Mouse (Mus musculus) MEL (cell line): ENCODE data around the gene Sprr2j-ps.

ENCODE experiments used
- POLR2A ChIP-seq, 2 experiments: IDR thresholded peaks; 2 replicates each; pipeline ENCODE4 v1.6.1; 2011 to 2012; ENCODE audit warnings: low read length in 2 of 2, mild to moderate bottlenecking in 2 of 2, control low read depth in 1 of 2, improper control_type of control experiment in 1 of 2, low read depth in 1 of 2, moderate library complexity in 1 of 2; ENCODE audit not compliant: control insufficient read depth in 1 of 2, insufficient read depth in 1 of 2, poor library complexity in 1 of 2
- POLR2AphosphoS5 ChIP-seq: IDR thresholded peaks from 2 replicates; pipeline ENCODE4 v1.6.1; 2012; ENCODE audit warnings: low read depth, borderline replicate concordance, mild to moderate bottlenecking, inconsistent platforms, low read length, moderate library complexity, mixed read lengths
- SIN3A ChIP-seq: IDR thresholded peaks from 2 replicates; pipeline ENCODE4 v1.6.1; 2012; ENCODE audit warnings: low read length, improper control_type of control experiment, inconsistent platforms
- TAL1 ChIP-seq: IDR thresholded peaks from 2 replicates; pipeline ENCODE4 v1.6.1; 2012; ENCODE audit warnings: mild to moderate bottlenecking, inconsistent platforms, low read length, moderate library complexity, mixed read lengths
- ZMIZ1 ChIP-seq: IDR thresholded peaks from 2 replicates; pipeline ENCODE4 v1.6.1; 2012; ENCODE audit warnings: low read depth, mild to moderate bottlenecking, inconsistent platforms, low read length, improper control_type of control experiment, moderate library complexity

GRCm38 (mm10) chr3:92467424-92467823 lies 49.5 kb downstream of the Sprr2j-ps start:
- TF ChIP-seq POLR2AphosphoS5 (no peak), TAL1 (no peak), ZMIZ1 (no peak), SIN3A (no peak), POLR2A (IDR thresholded peaks at IDR 0.05; ENCODE audit: control insufficient read depth in 1 of 2, insufficient read depth in 1 of 2, low read depth in 1 of 2, low read length in 2 of 2, poor library complexity in 1 of 2) (no peak)
